Mouse (Mus musculus): ENCODE measurements around the gene Il15. TPM values are rescaled to one million over a fixed set of nuclear protein-coding genes. Genes with fewer than 3 reads are reported as not detected.

Gene Il15
- total and polyA plus RNA-seq, 3 experiments, result not detected

DNA sequence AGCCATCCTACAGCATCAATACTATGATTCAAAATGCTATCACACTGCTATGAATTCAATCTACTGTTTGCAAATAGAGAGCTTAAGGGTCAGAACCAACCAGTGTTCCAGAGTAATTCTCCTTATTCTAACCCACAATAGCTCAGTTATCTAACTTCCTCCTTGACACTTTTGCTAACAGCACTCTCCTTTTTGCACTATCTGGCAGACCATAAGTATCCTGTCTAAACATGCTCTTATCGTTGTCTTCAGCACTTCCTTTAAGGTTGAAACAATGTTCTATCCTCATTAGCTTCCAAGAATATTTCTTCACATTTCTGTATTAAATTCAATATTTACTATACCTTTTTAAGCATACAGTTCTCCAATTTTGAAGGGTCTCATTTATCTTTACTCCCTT lies 15.4 kb downstream of the Il15 start:
- peaks cover 0 to 40% of the 10 kb centered on the region in 2 experiments; a peak in 2 of 4 replicates for H3K36me3 ChIP-seq (ENCODE audit: control insufficient read depth in 1 of 2, insufficient read depth in 2 of 2, low read length in 2 of 2)
- no peak overlapping the region for H3K9ac ChIP-seq (ENCODE audit: control insufficient read depth, low read depth, low read length, poor library complexity, severe bottlenecking)
- no peak overlapping the region for H3K4me3 ChIP-seq (ENCODE audit: control insufficient read depth in 1 of 2, insufficient read depth in 1 of 2, low read depth in 2 of 2, low read length in 2 of 2)
- H3K4me1 ChIP-seq (ENCODE audit: control insufficient read depth in 1 of 2, insufficient read depth in 2 of 2, low read length in 2 of 2), result peaks cover 23 to 39% of the 10 kb centered on the region in 2 experiments
- H3K9me3 ChIP-seq (replicated peaks; ENCODE audit: insufficient read depth, low read length), result no peaks in the 10 kb centered on the region
- H3K27me3 ChIP-seq (ENCODE audit: control insufficient read depth in 1 of 2, insufficient read depth in 2 of 2, low read length in 2 of 2), result no peaks in the 10 kb centered on the region
- H3K27ac ChIP-seq (ENCODE audit: control insufficient read depth, low read depth, low read length), result no peak overlapping the region; the same call in 1 of the 2 replicates
- no peaks in the 10 kb centered on the region for H3K79me2 ChIP-seq (ENCODE audit: control insufficient read depth, insufficient read depth, low read length, poor library complexity)
- peak; percentile 90 for DNase-seq (ENCODE audit: low read depth, low spot score)
- no peak for TF ChIP-seq E2F4 (IDR thresholded peaks at IDR 0.05; ENCODE audit: borderline replicate concordance, low read depth, low read length)
- no peak for TF ChIP-seq UBTF (IDR thresholded peaks at IDR 0.05; ENCODE audit: borderline replicate concordance, insufficient read depth, low read depth, low read length)
- TF ChIP-seq GATA1 (IDR thresholded peaks at IDR 0.05; ENCODE audit: low read depth, low read length), result peak; percentile 100
- no peak for TF ChIP-seq RAD21 (IDR thresholded peaks at IDR 0.05; ENCODE audit: low read depth, low read length)
- TF ChIP-seq KAT2A (conservative IDR thresholded peaks at IDR 0.05; ENCODE audit: low read depth, low read length), result no peak
- no peak for TF ChIP-seq NRF1 (IDR thresholded peaks at IDR 0.05; ENCODE audit: insufficient read depth, low read depth, low read length, poor library complexity, severe bottlenecking)
- TF ChIP-seq MAX (IDR thresholded peaks at IDR 0.05; ENCODE audit: low read length), result no peak
- TF ChIP-seq ZKSCAN1 (IDR thresholded peaks at IDR 0.05; ENCODE audit: low read depth, low read length), result no peak
- no peak for TF ChIP-seq USF1 (IDR thresholded peaks at IDR 0.05; ENCODE audit: low read depth, low read length)
- no peak for TF ChIP-seq NELFE (IDR thresholded peaks at IDR 0.05; ENCODE audit: low read depth, low read length)
- TF ChIP-seq MAZ (IDR thresholded peaks at IDR 0.05; ENCODE audit: low read depth, low read length), result 0 out of 2 replicates have a peak, but pooled peaks have one; percentile 36
- TF ChIP-seq EP300 (IDR thresholded peaks at IDR 0.05; ENCODE audit: low read depth in 1 of 2, low read length in 2 of 2), result peak; percentile 99 to 100
- TF ChIP-seq USF2 (IDR thresholded peaks at IDR 0.05; ENCODE audit: borderline replicate concordance in 1 of 2, insufficient read depth in 1 of 2, low read depth in 1 of 2, low read length in 2 of 2), result no peak
- peak; percentile 59; the same call in 1 of the 2 replicates for TF ChIP-seq MYC (IDR thresholded peaks at IDR 0.05; ENCODE audit: low read depth, low read length)
- TF ChIP-seq ELF1 (IDR thresholded peaks at IDR 0.05; ENCODE audit: low read depth, low read length), result no peak
- TF ChIP-seq ZNF384 (IDR thresholded peaks at IDR 0.05; ENCODE audit: low read depth, low read length), result peak; percentile 74
- TF ChIP-seq JUND (IDR thresholded peaks at IDR 0.05; ENCODE audit: low read depth, low read length), result peak; percentile 47; the same call in 1 of the 2 replicates
- TF ChIP-seq POLR2AphosphoS2 (IDR thresholded peaks at IDR 0.05; ENCODE audit: low read length), result peak; percentile 67; the same call in 1 of the 2 replicates
- TF ChIP-seq TCF12 (IDR thresholded peaks at IDR 0.05; ENCODE audit: low read depth, low read length), result peak; percentile 99
- TF ChIP-seq ETS1 (IDR thresholded peaks at IDR 0.05; ENCODE audit: low read depth, low read length), result peak; percentile 96
- TF ChIP-seq POLR2A (IDR thresholded peaks at IDR 0.05; ENCODE audit: control insufficient read depth in 1 of 2, insufficient read depth in 1 of 2, low read depth in 1 of 2, low read length in 2 of 2, poor library complexity in 1 of 2), result no peak
- TF ChIP-seq SIN3A (IDR thresholded peaks at IDR 0.05; ENCODE audit: low read length), result peak; percentile 84
- no peak for TF ChIP-seq POLR2AphosphoS5 (IDR thresholded peaks at IDR 0.05; ENCODE audit: borderline replicate concordance, low read depth, low read length)
- no peak for TF ChIP-seq MXI1 (IDR thresholded peaks at IDR 0.05; ENCODE audit: low read depth, low read length)
- peak; percentile 84 for TF ChIP-seq MYB (IDR thresholded peaks at IDR 0.05; ENCODE audit: low read depth, low read length)
- TF ChIP-seq CTCF (IDR thresholded peaks at IDR 0.05 in 2 of 3, conservative IDR thresholded peaks at IDR 0.05 in 1 of 3; ENCODE audit: control insufficient read depth in 1 of 3, insufficient read depth in 1 of 3, low read depth in 2 of 3, low read length in 3 of 3, poor library complexity in 1 of 3, severe bottlenecking in 1 of 3), result no peak
- TF ChIP-seq SMC3 (IDR thresholded peaks at IDR 0.05; ENCODE audit: low read depth, low read length), result no peak
- peak; percentile 99 for TF ChIP-seq TAL1 (IDR thresholded peaks at IDR 0.05; ENCODE audit: low read length)
- TF ChIP-seq CHD1 (IDR thresholded peaks at IDR 0.05; ENCODE audit: low read depth, low read length), result no peak
- peak; percentile 75; the same call in 1 of the 2 replicates for TF ChIP-seq MAFK (IDR thresholded peaks at IDR 0.05; ENCODE audit: borderline replicate concordance, low read depth, low read length)
- no peak for TF ChIP-seq HCFC1 (IDR thresholded peaks at IDR 0.05; ENCODE audit: low read depth, low read length)
- TF ChIP-seq MEF2A (IDR thresholded peaks at IDR 0.05; ENCODE audit: extremely low read depth, insufficient replicate concordance, low read depth, low read length, poor library complexity, severe bottlenecking), result 0 out of 2 replicates have a peak, but pooled peaks have one; percentile 41
- TF ChIP-seq ZC3H11A (IDR thresholded peaks at IDR 0.05; ENCODE audit: low read depth, low read length), result no peak
- TF ChIP-seq CHD2 (IDR thresholded peaks at IDR 0.05; ENCODE audit: low read length), result peak; percentile 64; the same call in 1 of the 2 replicates
- peak; percentile 98 for TF ChIP-seq RCOR1 (IDR thresholded peaks at IDR 0.05; ENCODE audit: low read depth, low read length)
- TF ChIP-seq ZMIZ1 (IDR thresholded peaks at IDR 0.05; ENCODE audit: low read depth, low read length), result peak; percentile 37; the same call in 1 of the 2 replicates
- peak; percentile 50; the same call in 1 of the 2 replicates for TF ChIP-seq TBP (IDR thresholded peaks at IDR 0.05; ENCODE audit: low read depth, low read length)
